Mouse (Mus musculus): ENCODE measurements at regions not wholly inside any gene's neighbourhood (a gene's known extent, or its start where the extent isn't known, plus 50 kb on each side); places are given as distances from the start of the nearest gene placed in this dataset.

DNA sequence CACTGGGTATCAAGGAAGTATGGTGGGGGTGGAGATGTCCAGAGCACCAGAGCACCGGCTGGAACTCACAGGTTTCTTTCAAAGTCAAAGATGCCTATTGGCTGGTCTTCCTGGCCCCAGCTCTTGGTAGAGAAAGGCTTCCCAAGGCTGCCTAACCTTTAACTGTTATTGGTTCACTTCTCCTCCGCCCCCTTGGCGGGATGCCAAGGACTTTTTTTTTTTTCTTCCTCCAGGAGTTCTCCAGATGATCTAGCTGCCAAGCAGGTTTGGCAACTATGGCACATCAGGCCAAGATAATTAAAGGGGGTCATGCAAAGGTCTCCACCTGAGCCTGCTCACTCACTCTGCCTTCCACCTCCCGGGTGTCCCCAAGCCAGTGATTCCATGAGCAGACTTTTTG is 67.5 kb downstream of the Sc5d start:
- DNase-seq (ENCODE audit: low spot score in 2 of 2): no peak

DNA sequence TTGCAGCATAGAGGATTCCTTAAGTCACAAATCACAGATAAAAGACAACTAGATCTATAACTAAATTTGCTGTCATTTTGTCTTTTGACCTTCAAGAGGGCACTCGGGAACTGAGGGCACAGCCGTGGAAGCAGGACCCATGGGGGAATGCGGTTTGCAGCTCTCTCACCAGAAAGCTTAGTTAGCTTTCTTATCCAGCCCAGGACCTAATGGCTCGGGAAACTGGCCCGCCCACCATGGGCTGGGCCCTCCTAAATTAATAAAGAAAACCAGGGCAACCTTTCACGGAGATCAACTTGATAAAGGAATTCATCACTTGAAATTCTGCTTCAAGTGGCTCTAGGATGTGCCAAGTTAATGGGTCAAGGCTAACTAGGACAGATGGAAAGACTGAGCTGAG is 67.9 kb downstream of the Sc5d start:
- no peak for DNase-seq (ENCODE audit: low spot score in 2 of 2)

DNA sequence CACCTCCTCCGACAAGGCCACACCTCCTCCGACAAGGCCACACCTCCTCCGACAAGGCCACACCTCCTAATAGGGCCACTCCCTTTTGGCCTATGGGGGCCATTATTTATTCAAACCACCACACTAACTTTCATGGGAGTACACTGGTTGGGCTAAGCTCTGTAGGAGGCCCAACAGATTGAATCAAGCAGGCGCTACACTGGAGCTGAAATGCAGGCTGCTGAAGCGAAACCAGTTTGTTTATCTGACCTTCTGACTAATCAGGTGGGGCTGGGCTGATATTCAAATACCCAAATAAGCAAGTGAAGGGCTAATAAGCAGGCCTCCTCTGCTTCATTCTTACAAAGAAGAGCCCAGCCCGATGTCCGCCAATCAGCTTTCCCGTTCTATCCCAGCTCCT is 68.4 kb downstream of the Sc5d start:
- no peak for DNase-seq (ENCODE audit: low spot score in 2 of 2)

DNA sequence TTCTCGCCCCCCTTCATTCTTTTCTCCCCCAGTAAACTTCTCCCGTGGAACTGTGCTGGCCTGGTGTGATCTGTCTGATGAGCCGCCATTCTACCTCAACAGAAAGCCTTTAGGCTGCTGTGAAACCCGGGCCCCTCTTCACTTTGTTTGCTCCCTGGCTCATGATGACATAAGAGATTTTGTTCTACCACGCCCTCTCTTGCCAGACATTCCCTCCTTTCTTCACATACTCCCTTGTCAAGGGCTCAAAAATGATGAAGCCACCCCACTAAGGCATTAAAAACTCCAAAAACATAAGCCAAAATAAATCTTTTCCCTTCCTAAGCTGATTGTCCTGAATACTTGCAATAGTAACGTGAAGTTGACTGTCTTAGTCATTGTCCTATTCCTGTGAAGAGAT is 69.1 kb downstream of the Sc5d start:
- no peak for DNase-seq (ENCODE audit: low spot score in 2 of 2)

DNA sequence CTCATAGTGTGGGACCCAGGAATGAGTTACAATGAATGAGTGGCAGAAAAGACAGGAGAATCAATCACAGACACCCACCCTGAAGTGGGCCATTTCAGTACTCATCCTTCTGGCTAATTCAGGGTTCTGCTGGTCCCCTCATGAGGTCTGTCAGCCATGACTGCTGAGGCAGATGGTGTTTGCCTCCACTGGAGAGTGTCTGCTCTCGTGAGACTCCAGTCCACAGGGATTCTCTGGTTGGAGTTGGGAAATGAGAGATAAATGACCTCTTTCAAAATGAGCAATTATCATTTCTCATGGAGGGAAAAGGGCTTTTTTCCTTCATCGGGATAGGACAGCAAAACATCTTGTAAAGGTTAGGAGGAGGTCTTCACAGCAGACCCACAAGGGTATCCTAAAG is 69.9 kb downstream of the Sc5d start:
- DNase-seq (ENCODE audit: low spot score in 2 of 2): no peak

DNA sequence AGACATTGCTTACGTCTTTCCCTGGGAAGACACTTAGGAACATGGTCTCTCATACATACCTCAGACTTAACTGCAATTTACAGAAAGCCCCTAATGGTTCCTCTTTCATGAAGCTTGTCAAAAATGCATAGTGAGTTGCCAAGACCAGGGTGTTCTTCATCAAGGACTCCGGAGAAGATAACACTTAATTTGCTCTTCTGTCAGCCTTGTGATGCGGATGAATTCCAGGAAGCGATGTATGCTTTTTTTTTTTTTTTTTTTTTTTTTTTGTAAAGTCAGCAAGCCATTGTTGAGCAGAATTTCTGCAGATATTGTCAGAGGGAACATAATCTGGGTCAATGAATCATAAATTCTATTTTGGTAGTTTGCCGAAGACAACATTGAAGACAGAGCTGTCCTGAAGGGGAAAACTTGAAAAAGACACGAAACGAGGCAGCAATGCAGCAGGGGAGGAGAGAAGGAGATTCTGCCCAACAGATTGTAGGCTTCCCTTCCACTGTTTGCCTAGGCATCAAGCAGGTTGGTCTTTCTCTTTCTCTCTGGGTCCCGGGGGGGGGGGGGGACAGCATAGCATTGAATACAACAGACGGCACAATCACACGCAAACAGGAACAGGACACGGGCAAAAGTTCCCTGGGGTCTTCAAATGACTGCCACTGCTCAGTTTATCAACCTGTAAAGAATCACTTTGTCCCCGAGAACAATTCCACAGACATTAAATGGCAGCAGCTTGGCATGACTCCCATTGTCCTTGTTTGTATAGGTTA is 69.1 kb upstream of the Sorl1 start:
- DNase-seq (ENCODE audit: low spot score in 2 of 2): no peak

DNA sequence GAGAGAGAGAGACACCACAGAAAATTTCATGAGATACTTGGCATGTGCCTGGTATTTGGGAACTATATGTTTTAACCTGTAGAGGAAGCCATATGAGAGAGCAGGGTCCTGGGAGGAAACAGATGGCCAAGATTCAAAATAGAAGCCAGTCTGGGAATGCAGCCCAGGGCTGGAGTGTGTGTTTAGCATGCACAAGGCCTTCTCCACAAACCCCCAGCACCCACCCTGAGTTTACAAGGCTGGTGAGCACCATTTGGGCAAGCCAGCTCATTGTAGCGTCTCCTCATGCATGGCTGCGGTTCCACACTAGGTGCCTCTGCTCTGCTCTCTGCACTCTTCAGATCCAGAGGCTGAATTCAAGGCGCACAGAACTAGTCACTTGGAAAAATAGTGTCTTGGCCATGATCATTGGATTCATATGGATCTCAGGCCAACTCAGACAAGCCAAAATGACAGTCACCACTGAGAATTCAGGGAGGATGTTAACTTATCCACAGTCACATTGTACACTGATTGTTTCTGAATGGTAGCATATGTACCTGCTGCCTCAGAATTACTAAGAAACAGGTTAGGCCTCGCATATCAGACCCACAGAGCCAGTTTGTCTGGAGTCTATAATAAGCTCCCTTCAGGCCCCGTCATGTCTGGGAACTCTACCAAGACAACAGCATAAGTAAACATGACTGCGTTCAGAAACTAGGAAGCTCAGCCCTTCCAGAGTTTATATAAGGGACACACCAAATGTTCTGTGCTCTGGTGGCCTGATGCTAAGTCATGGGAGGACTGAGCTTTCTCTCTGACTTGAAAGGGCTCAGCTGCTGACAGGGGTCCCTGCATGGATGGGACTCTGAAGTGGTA is 63.5 kb upstream of the Sorl1 start:
- DNase-seq (ENCODE audit: low spot score in 2 of 2): peak; percentile 66 to 67

DNA sequence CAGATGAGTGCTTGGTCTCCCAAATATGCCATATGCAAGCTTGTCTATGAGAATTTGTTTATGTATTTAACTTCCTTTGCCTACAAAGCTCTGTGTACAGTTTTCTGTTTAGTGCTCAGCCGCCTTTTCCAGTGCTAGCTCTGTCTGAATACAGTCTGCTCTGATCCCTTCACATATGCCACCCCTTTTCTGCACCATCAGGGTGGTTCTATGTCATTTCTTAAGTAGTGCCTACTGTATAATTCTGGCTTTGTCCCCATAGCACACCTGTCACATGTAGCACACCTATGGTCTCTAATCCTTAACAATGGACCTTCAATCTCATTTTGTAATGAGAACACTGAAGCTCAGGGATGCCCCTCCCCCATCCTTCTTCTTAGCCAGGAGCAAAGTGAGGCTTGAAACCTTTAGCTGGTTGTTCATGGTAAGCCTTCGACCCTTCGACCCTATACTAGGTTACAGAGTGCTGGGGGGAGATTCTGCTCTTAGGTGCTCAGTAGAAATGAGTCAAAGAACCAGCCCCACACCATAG is 60.1 kb upstream of the Sorl1 start:
- DNase-seq (ENCODE audit: low spot score in 2 of 2): no peak

DNA sequence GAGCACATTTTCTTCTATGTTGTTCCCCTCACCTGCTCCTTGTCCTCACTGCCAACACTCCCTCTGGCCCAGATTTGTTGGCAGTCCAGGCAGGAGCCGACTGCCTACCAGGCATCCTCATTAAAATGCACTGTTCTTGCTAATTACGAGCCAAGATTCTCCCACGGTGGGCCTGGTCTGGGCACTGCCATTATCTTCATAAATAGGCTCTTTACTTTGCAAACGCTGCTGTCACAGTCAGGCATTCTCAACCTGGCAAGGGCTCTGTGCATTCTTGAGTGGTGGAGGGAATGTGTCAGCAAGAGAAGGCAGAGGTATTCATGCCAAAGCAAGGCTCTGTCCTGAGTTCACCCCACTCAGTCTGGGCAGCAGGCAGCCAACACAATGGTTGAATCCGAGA is 59.4 kb upstream of the Sorl1 start:
- DNase-seq (ENCODE audit: low spot score in 2 of 2): peak; percentile 60 to 83

DNA sequence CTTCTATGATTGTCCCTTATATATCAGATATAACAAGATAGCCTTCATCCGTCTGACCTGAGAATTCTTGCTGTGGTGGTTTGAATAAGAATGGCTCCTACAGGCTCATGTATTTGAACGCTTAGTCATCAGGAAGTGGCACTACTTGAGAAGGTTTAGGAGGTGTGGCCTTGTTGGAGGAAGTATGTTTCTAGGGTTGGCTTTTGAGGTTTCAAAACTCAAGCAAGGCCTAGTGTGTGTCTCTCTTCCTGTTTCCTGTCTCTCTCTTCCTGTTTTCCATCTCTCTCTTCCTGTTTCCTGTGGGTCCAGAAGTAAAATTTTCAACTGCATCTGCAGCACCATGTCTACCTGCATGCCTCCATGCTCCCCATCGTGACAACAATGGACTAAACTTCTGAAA is 58.3 kb upstream of the Sorl1 start:
- DNase-seq (ENCODE audit: low spot score in 2 of 2): no peak

DNA sequence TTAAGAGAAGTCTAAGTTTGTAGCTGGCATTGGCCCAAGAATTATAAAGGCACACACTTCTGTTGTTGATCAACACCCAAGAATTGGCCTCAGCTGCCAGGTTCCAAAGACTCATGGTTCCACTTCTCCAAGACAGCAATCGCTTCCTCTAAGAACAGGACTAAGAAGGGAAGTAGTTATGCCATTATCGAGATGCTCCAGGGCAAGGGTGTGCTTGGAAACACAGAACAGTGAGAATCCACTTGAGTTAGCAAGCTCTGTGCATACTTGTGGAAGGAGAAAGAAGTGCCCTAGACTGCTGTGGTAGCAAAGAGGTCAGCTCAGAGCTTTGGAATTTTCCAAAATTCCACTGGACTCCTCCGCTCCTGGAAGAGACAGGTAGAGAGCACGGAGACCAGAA is 56.1 kb upstream of the Sorl1 start:
- no peak for DNase-seq (ENCODE audit: low spot score in 2 of 2)

DNA sequence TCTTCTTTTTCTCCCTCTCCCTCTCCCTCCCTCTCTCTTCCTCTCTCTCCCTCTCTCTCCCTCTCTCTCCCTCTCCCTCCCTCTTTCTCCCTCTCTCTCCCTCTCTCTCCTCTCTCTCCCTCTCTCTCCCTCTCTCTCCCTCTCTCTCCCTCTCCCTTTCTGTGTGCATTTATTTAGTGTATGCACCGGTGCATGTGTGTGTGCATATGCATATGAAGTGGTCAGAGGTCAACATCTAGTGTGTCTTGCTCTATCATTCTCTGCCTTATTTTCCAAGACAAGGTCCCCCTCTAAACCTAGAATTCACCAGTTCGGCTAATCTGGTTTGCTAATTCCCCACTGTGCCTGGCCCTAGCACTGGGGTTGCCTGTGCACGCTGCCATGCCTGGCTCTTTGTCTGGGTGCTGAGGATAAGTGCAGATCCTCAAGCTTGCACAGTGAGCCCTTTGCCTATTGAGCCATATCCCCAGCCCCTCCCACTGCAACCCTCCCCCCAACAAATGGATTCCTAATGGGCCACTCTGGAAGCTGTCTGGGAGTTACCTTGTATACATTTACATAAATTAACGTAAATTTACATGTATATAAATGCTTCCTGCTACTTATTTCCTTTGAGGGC is 54.8 kb upstream of the Sorl1 start:
- no peak for DNase-seq (ENCODE audit: low spot score in 2 of 2)

DNA sequence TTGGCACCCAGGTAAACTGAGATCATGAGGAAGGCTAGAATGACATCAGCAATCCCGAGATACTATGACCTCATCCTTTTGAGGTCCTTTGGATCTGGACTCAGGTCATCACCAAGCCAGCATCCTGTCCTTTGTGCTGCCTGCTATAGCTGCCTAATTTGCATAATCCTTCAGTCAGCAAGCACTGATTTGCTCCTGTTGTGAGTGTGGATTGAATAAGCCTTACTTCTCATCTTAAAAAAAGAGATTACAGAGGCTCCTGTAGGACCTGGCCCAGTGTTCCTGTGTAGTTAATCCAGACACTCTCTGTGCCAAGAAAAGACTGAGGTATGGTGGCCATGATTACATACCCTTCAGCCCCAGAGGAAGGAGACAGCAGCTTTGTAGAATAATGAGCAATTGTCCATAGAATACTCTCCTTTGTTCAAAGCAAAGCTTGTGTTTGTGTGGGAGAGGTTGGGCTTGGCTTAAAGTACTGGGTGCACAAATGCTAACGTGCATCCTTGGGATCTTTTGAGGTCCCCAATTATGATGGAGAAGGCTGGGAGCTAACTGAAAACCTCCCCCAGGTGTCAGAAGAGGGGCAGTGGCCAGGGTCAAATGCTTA is 50.4 kb upstream of the Sorl1 start:
- no peak for DNase-seq (ENCODE audit: low spot score in 2 of 2)
